Mouse (Mus musculus) cortical plate, adult 2 months (tissue): ENCODE measurements around the gene Cacna1d. TPM values are rescaled to one million over a fixed set of nuclear protein-coding genes. Genes with fewer than 3 reads are reported as not detected.

Experiments used
- H3K27ac ChIP-seq: fragments of 200-500 bp; 2 replicates; pipeline ENCODE4 v1.5.1; 2012; ENCODE audit warnings: low read length, control low read depth, inconsistent platforms; ENCODE audit not compliant: insufficient read depth
- H3K4me1 ChIP-seq: fragments of 200-500 bp; 2 replicates; pipeline ENCODE4 v1.6.1; 2011; ENCODE audit warnings: low read length; ENCODE audit not compliant: control insufficient read depth, insufficient read depth
- H3K4me3 ChIP-seq: fragments of 200-500 bp; 2 replicates; pipeline ENCODE4 v1.5.1; 2011; ENCODE audit warnings: mild to moderate bottlenecking, low read length, control low read depth; ENCODE audit not compliant: insufficient read depth
- CTCF ChIP-seq: fragments of 200-500 bp; IDR thresholded peaks from 2 replicates; pipeline ENCODE4 v1.5.1; 2011; ENCODE audit warnings: mild to moderate bottlenecking, control low read depth, low read length; ENCODE audit not compliant: insufficient read depth; ENCODE audit errors: extremely low read depth
- POLR2A ChIP-seq: fragments of 200-500 bp; IDR thresholded peaks from 2 replicates; pipeline ENCODE4 v1.6.1; 2011; ENCODE audit warnings: mild to moderate bottlenecking, low read length, control low read depth; ENCODE audit not compliant: insufficient read depth; ENCODE audit errors: extremely low read depth
- polyA plus RNA-seq: library from polyadenylated mRNA; depleted of rRNA; stranded (reverse); fragments of >200 nt; gene quantifications from 2 replicates; pipeline ENCODE4 v1.2.3, GENCODE M21; 2012

Gene Cacna1d
- polyA plus RNA-seq, 1 experiment, result 53.4 TPM

DNA sequence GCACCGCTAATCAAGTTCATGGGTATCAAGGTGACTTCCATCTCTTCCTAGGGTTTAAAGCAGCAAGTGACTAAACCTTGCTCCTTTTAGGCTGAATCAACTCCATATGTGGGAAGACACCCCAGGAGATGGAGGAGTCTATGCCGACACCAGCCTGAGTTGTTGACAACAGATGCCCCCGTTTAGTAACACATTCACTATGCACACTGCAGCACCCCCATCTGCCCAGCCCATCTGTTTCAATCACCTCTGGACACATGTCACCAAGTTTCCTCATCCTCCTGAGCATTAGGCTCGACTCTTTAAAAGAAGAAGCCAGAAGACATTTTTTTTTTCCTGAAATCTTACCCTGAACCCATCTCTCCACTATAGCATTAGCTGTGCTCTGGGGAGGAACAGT, 242.4 kb downstream of the Cacna1d start:
- Histone ChIP-seq H3K4me1 (peaks cover 6% of the 10 kb centered on the region), H3K4me3 (no peak overlapping the region), H3K27ac (no peak overlapping the region)
- TF ChIP-seq POLR2A, result no peak
- TF ChIP-seq CTCF, result no peak

DNA sequence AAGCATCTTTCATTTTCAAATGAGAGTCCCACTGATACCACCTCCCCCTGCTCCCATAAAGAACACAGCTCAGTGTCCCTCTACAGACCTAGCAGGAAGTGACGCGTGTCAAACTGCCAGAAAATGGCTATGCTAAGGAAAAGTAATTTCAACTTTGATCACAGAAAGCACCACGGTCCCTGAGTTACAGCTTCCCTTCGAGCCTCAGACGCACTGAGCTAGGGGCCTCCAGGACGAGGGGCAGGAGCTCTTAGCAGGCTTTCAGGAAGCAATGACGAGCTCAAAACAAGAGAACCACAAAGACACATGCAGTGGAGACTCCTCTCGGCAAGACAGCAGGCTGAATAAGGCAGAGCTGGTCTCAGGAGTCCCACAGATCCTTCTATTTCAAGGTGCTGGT, 243.1 kb downstream of the Cacna1d start:
- TF ChIP-seq POLR2A, result no peak
- TF ChIP-seq CTCF, result no peak
- Histone ChIP-seq H3K4me1 (peaks cover 6% of the 10 kb centered on the region), H3K27ac (no peak overlapping the region), H3K4me3 (no peak overlapping the region)

DNA sequence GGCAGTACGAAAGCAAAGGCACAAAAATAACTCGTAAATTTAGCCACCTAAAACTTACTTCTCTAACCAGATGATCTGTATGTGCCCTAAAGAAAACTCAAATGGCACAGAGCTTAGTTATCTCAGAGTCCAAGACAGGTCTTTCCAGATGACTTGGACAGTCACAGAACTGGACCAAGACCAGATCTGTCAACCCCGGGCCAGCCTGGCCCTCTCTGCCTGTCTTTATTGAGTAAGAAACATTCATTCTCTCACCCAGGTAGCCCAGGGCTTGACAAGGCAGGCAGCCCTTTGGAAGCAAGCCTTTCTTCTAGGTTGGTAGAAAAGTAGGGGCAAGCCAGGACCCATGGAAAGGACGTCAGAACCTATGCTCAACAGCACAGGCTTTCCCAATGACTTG, 243.6 kb downstream of the Cacna1d start:
- Histone ChIP-seq H3K4me1 (peaks cover 6% of the 10 kb centered on the region), H3K4me3 (no peak overlapping the region), H3K27ac (no peak overlapping the region)
- TF ChIP-seq POLR2A (no peak), CTCF (no peak)

DNA sequence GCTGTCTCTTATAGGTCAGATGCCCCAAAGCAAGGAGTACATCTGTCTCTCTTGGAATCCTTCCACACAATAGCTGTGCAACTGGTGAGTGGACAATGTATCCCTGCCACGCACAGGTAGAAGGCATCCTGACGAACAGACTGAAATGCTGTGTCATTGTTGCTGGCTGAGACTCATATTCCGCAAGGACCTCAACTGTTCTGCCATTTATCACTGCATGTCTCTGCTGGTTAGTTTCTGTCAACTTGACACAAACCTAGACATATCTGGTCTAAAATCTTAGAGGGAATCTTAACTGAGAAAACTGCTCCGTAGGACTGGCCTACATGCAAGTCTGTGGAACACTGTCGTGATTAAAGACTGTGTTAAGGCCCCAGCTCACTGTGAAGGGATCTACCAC, 246.5 kb downstream of the Cacna1d start:
- no peak for TF ChIP-seq CTCF
- TF ChIP-seq POLR2A, result no peak
- H3K4me3 ChIP-seq, result no peak overlapping the region
- H3K27ac ChIP-seq, result no peak overlapping the region
- peaks cover 6% of the 10 kb centered on the region for H3K4me1 ChIP-seq

DNA sequence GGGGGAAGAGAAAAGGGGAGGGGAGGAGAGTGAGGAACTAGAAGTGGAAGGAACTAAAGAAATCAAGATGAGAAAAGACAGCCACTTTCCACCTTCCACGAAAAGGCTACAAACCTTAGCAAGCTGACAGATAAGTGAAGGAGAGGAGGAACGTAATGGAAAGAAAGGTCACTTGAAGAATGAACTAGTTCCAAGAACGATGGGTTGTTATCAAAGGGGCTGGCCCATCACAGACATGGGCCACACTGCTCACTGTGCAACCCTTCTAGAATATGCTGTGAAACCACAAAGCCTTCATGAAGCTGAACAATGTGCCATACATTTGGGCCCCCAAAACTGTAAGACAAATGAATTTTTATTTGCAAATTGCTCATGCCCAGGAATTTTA, 248.4 kb downstream of the Cacna1d start:
- Histone ChIP-seq H3K4me1 (peaks cover 4% of the 10 kb centered on the region), H3K27ac (no peak overlapping the region), H3K4me3 (no peak overlapping the region)
- TF ChIP-seq POLR2A (no peak), CTCF (no peak)

DNA sequence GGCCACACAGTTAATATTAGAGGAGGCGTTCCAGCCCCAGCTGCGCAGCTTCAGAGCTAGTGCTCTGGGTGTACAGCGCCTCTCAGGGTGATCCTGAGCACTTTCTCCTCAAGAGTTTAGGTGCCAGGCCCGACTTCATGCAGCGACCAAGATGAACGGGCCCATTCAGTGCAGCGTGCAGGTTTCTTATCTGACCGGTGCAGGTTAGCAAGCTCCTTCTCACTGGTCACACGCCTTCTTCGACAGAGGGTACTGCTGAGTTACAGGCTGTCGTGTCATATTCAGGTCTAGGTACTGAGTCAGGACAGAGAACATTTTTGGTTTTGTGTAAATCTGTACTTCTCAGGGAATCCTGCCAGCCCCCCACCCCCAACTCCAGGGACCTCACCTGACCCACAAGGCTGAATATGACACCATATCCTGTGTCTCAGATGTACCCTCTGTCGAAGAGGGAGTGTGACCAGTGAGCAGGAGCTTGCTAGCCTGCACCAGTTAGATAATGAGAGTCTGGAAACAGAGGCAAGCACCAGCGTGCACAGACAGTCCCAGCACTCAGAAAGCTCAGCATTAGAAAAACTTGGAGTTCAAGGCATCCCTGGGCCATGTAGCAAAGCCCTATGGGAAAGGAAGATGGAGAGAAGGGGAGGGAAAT, 249.0 kb downstream of the Cacna1d start:
- H3K27ac ChIP-seq, result no peak overlapping the region
- TF ChIP-seq POLR2A (no peak), CTCF (no peak)
- H3K4me3 ChIP-seq, result no peak overlapping the region
- H3K4me1 ChIP-seq, result peaks cover 4% of the 10 kb centered on the region

DNA sequence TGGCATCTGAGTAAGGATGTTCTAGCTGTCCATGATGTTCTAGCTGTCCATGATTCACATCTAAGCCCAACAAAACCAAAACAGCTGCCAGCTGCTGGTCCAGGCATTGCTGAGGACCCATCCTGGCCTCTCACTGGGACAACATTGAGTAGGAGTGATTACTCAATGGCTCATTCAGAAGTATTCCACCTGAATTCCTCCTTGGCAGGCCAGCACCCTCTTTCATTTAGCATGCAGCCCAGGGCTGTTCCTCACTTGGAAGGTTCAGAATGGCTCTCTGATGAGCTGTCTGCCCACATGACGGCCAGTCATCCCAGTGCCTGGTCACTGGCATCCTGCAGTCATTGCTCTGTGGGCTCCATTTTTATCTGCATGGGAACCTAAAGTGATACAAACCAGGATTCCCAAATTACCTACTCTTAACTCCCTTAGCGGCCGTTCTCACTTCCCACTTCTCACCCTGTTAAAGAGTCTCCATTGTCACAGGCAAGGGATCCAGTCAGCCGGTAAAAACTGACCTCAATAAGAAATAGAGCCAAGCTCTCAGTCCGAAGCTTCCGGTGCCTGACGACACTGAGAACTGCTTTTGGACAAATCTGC, 250.2 kb downstream of the Cacna1d start:
- TF ChIP-seq CTCF (no peak), POLR2A (no peak)
- H3K4me1 ChIP-seq, result peaks cover 4% of the 10 kb centered on the region
- H3K27ac ChIP-seq, result no peak overlapping the region

DNA sequence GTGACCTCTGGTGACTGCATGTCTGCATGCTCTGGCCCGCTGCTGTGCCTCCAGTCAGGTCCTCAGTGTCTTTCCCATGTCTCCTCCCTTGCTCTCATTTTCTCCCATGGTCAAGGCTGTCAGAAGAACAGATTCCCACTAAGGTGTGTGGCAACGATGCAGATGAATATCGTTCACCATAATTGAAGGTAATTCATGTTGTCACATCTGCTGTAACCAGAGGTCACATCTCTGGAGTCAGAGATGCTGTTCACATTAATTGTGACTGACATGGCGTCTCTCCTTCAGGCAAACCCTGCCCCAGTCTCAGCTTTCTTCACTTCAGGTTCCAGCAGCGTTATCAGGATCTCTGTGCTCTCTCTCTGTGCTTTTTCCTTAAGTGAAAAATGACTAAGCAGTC, 252.4 kb downstream of the Cacna1d start:
- no peak overlapping the region for H3K4me3 ChIP-seq
- no peaks in the 10 kb centered on the region; the same call in none of the 2 replicates for H3K4me1 ChIP-seq
- TF ChIP-seq CTCF (no peak), POLR2A (no peak)
- H3K27ac ChIP-seq, result no peak overlapping the region

More for the DNA sequence above, 250.2 kb downstream of the Cacna1d start:
- no peak overlapping the region for H3K4me3 ChIP-seq

DNA sequence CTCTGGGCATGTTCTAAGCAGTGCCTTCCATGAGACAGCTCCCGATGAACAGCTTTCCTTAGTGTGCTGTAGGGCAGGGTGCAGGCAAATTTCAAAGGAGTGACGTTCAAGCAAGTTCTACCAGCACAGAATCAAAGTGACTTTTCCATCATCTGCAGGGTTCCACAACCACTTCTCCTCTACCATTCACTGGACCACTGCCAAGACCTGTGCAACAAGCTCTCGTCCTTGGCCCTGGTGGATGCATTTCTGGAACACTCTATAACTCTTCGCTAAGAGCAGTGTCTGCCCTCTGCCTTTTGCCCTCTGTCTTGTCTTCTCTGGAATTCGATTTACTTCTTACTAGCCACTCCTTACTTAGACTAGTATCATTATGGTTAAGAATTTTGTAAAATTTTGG, 266.1 kb downstream of the Cacna1d start:
- no peak overlapping the region for H3K4me3 ChIP-seq
- no peaks in the 10 kb centered on the region for H3K4me1 ChIP-seq
- H3K27ac ChIP-seq, result no peak overlapping the region
- TF ChIP-seq POLR2A (no peak), CTCF (no peak)

DNA sequence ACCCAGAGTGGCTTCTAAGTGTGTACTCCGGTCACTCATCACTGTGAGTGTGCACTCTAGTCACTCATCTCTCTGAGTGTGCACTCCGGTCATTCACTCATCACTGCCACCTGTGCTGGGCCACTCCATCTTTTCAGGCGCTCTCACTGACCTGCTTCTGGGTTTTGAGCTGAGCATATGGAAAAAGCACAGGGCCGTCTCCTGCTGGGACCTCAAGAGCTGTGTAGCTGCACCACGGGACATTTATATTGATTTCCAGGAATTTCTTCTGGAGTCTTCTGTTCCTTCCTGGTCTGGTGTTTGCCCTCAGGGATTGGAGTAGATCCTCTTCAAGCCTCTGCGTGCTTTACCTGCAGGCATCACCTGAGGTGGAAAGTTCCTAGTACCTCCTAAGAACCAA, 269.2 kb downstream of the Cacna1d start:
- H3K4me1 ChIP-seq, result peaks cover 1% of the 10 kb centered on the region; the same call in 1 of the 2 replicates
- H3K27ac ChIP-seq, result no peak overlapping the region
- no peak for TF ChIP-seq CTCF
- TF ChIP-seq POLR2A, result no peak
- H3K4me3 ChIP-seq, result no peak overlapping the region
